In genomic region chr3:89082287-89082686, GRCm38 (mm10) we compare ENCODE assay signal across 18 mouse cellular contexts. TPM values are rescaled to one million over a fixed set of nuclear protein-coding genes. Genes with fewer than 3 reads are reported as not detected.
DNase-seq lines count a peak whose midpoint lies in the region; ATAC-seq and TF ChIP-seq lines count a peak whose summit lies in the region.
"Not testable (repeated sequence)": the region's sequence is repeated elsewhere in the genome, so short reads cannot be mapped to it uniquely, and the experiment has no call there.
"Had no signal": no experiment of that assay in that cellular context is flagged by ENCODE, and none has a peak within 500 bp of the region (broad histone marks: within the 10 kb centered on the region; RNA-seq: fewer than 3 reads in every experiment).

No protein-coding gene starts in this region.

- TF ChIP-seq EP300 in CH12.LX (IDR thresholded peaks at IDR 0.05; ENCODE audit: low read length); MEL (IDR thresholded peaks at IDR 0.05; ENCODE audit: low read depth in 1 of 2, low read length in 2 of 2): not testable (repeated sequence)

- H3K4me3 ChIP-seq in CH12.LX (replicated peaks in 1 of 3; ENCODE audit: low read depth in 2 of 3, low read length in 2 of 3, poor library complexity in 1 of 3); ES-E14 (ENCODE audit: insufficient read depth in 1 of 2, low read depth in 1 of 2, low read length in 2 of 2, poor library complexity in 1 of 2, severe bottlenecking in 1 of 2); MEL (ENCODE audit: control insufficient read depth in 1 of 2, insufficient read depth in 1 of 2, low read depth in 2 of 2, low read length in 2 of 2); kidney, embryonic 16.5 days (ENCODE audit: low read length): not testable (repeated sequence)

- not testable (repeated sequence) for H3K27me3 ChIP-seq in CH12.LX (replicated peaks); MEL (ENCODE audit: control insufficient read depth in 1 of 2, insufficient read depth in 2 of 2, low read length in 2 of 2); kidney, embryonic 16.5 days (ENCODE audit: insufficient read depth, low read length)

- in situ Hi-C loops in CH12.LX (cut with MboI; ENCODE audit: low pct_ligation_motif_present, low pct_unique_long_range_greater_than_20kb, low sequenced_read_pairs); ES-E14 (cut with MboI; ENCODE audit: low sequenced_read_pairs in 2 of 2, unreplicated experiment in 2 of 2): not testable (repeated sequence)

- not testable (repeated sequence) for H3K9me3 ChIP-seq in CH12.LX (replicated peaks; ENCODE audit: low read length); ES-E14 (ENCODE audit: control insufficient read depth, insufficient read depth, low read depth, low read length); MEL (replicated peaks; ENCODE audit: insufficient read depth, low read length); kidney, embryonic 16.5 days (ENCODE audit: low read length)

- dilution Hi-C loops in CH12.LX (cut with MboI; ENCODE audit: extremely low pct_ligation_motif_present, extremely low pct_unique_long_range_greater_than_20kb, low sequenced_read_pairs) = not testable (repeated sequence)

- not testable (repeated sequence) for ATAC-seq in kidney, embryonic 16.5 days (ENCODE audit: low FRiP score, low TSS enrichment)

- peak; percentile 26 for DNase-seq in A20 (ENCODE audit: low read depth, low spot score)
- not testable (repeated sequence) for DNase-seq in CH12.LX (ENCODE audit: extremely low read depth); ES-E14 (ENCODE audit: low read depth, low spot score); MEL (ENCODE audit: low read depth, low spot score)

- not testable (repeated sequence) for H3K79me2 ChIP-seq in CH12.LX (replicated peaks; ENCODE audit: control insufficient read depth, extremely low read depth, insufficient read depth, poor library complexity, severe bottlenecking); MEL (ENCODE audit: control insufficient read depth, insufficient read depth, low read length, poor library complexity)

- peaks cover 21 to 59% of the 10 kb centered on the region in 2 experiments for H3K4me1 ChIP-seq in CH12.LX (ENCODE audit: control insufficient read depth in 1 of 2, insufficient read depth in 2 of 2)
- not testable (repeated sequence) for H3K4me1 ChIP-seq in ES-E14 (ENCODE audit: control insufficient read depth in 2 of 2, insufficient read depth in 2 of 2, low read length in 2 of 2, poor library complexity in 1 of 2); MEL (ENCODE audit: control insufficient read depth in 1 of 2, insufficient read depth in 2 of 2, low read length in 2 of 2); kidney, embryonic 16.5 days (ENCODE audit: insufficient read depth, low read length)

- TF ChIP-seq POLR2A in CH12.LX (IDR thresholded peaks at IDR 0.05; ENCODE audit: low read depth, low read length); MEL (IDR thresholded peaks at IDR 0.05; ENCODE audit: control insufficient read depth in 1 of 2, insufficient read depth in 1 of 2, low read depth in 1 of 2, low read length in 2 of 2, poor library complexity in 1 of 2): not testable (repeated sequence)

- TF ChIP-seq RAD21 in CH12.LX (IDR thresholded peaks at IDR 0.05; ENCODE audit: low read depth, low read length); MEL (IDR thresholded peaks at IDR 0.05; ENCODE audit: low read depth, low read length): not testable (repeated sequence)

- TF ChIP-seq CTCF in CH12.LX (conservative IDR thresholded peaks at IDR 0.05 in 1 of 2, IDR thresholded peaks at IDR 0.05 in 1 of 2; ENCODE audit: low read depth in 2 of 2, low read length in 2 of 2); MEL (IDR thresholded peaks at IDR 0.05 in 2 of 3, conservative IDR thresholded peaks at IDR 0.05 in 1 of 3; ENCODE audit: control insufficient read depth in 1 of 3, insufficient read depth in 1 of 3, low read depth in 2 of 3, low read length in 3 of 3, poor library complexity in 1 of 3, severe bottlenecking in 1 of 3): not testable (repeated sequence)

- H3K27ac ChIP-seq in CH12.LX (ENCODE audit: insufficient read depth, low read depth) = peak overlapping the region; percentile 74; the same call in 1 of the 2 replicates
- H3K27ac ChIP-seq in ES-E14 (ENCODE audit: insufficient read depth, low read depth, low read length, poor library complexity, severe bottlenecking); MEL (ENCODE audit: control insufficient read depth, low read depth, low read length): not testable (repeated sequence)
- H3K27ac ChIP-seq in kidney, embryonic 16.5 days (ENCODE audit: low read length) = 0 out of 2 replicates have a peak overlapping the region, but pooled peaks have one; percentile 9

- H3K4me2 ChIP-seq in CH12.LX (ENCODE audit: insufficient read depth, low read depth, poor library complexity, severe bottlenecking) = peak overlapping the region; percentile 27; the same call in 1 of the 2 replicates
- not testable (repeated sequence) for H3K4me2 ChIP-seq in kidney, embryonic 16.5 days (replicated peaks; ENCODE audit: low read depth, low read length)

- peaks cover 12 to 36% of the 10 kb centered on the region in 2 experiments for H3K36me3 ChIP-seq in CH12.LX (replicated peaks in 1 of 2; ENCODE audit: control insufficient read depth in 1 of 2, insufficient read depth in 1 of 2, low read length in 1 of 2)
- H3K36me3 ChIP-seq in ES-E14 (ENCODE audit: control insufficient read depth, insufficient read depth, low read length, poor library complexity, severe bottlenecking) = not testable (repeated sequence)
- H3K36me3 ChIP-seq in MEL (ENCODE audit: control insufficient read depth in 1 of 2, insufficient read depth in 2 of 2, low read length in 2 of 2) = peaks cover 0 to 12% of the 10 kb centered on the region in 2 experiments; a peak in 3 of 4 replicates
- peaks cover 22% of the 10 kb centered on the region for H3K36me3 ChIP-seq in kidney, embryonic 16.5 days (ENCODE audit: insufficient read depth, low read length)

- not testable (repeated sequence) for H3K9ac ChIP-seq in CH12.LX (ENCODE audit: insufficient read depth, low read depth); ES-E14 (ENCODE audit: insufficient read depth, low read depth, low read length, poor library complexity, severe bottlenecking); MEL (ENCODE audit: control insufficient read depth, low read depth, low read length, poor library complexity, severe bottlenecking); kidney, embryonic 16.5 days (replicated peaks; ENCODE audit: low read length)

TF ChIP-seq in CH12.LX, 34 proteins besides CTCF, POLR2A, EP300 and RAD21:
- TF ChIP-seq ZNF384 (IDR thresholded peaks at IDR 0.05; ENCODE audit: low read depth, low read length) = peak; percentile 91
TF ChIP-seq in CH12.LX: peak in this region for 1; not testable (repeated sequence) for 33.

TF ChIP-seq in ES-E14, 5 proteins besides CTCF, POLR2A, EP300 and RAD21:
- TF ChIP-seq ZNF384 (IDR thresholded peaks at IDR 0.05; ENCODE audit: low read depth, low read length) = peak; percentile 59; the same call in 1 of the 2 replicates

TF ChIP-seq in MEL, 35 proteins besides CTCF, POLR2A, EP300 and RAD21:
- peak; percentile 80 for TF ChIP-seq ZNF384 (IDR thresholded peaks at IDR 0.05; ENCODE audit: low read depth, low read length)

RNA-seq across cellular contexts. Expression of gene Rusc1, which starts 10.8 kb away (rescaled TPM):
- 25.1 and 30.1 TPM in 2 replicates for total RNA-seq in CH12.LX (2012; rRNA removed)
- total RNA-seq in CH12.LX (2014; rRNA removed) = 17.7 and 19.7 TPM in 2 replicates
- 16.7 and 19.4 TPM in 2 replicates for polyA plus RNA-seq in CH12.LX (2012; ENCODE audit: insufficient read length, low read depth)
- total RNA-seq in ES-E14 (2012; rRNA removed) = 13.3 and 14.6 TPM in 2 replicates
- 32.2 and 40.8 TPM in 2 replicates for total RNA-seq in MEL (2012; rRNA removed)
- polyA plus RNA-seq in MEL (2012; ENCODE audit: insufficient read depth in 1 of 2, insufficient read length in 2 of 2, low read depth in 1 of 2, low replicate concordance in 2 of 2, missing spikeins in 1 of 2) = 10 to 100 TPM in 1 of 2 experiments, not detected in 1; 58.9 TPM
- 21.3 and 22.5 TPM in 2 replicates for polyA plus RNA-seq in kidney, embryonic 16.5 days (2015; fragmentation: Nextera tagmentation; extraction: Ambion mirVana)

RNA-seq across cellular contexts. Expression of gene Gm43738, which starts 18.6 kb away (rescaled TPM):
- total RNA-seq in CH12.LX (2012; rRNA removed) (0.13 TPM in 1 of 2 replicates, not detected in the other), CH12.LX (2014; rRNA removed) (not detected in 2 replicates), ES-E14 (2012; rRNA removed) (0.26 TPM in 1 of 2 replicates, not detected in the other), MEL (2012; rRNA removed) (not detected in 2 replicates)
- polyA plus RNA-seq in CH12.LX (2012; ENCODE audit: insufficient read length, low read depth) (not detected in 2 replicates), MEL (2012; ENCODE audit: insufficient read depth in 1 of 2, insufficient read length in 2 of 2, low read depth in 1 of 2, low replicate concordance in 2 of 2, missing spikeins in 1 of 2) (not detected)
- not detected in 2 replicates for polyA plus RNA-seq in kidney, embryonic 16.5 days (2015; fragmentation: Nextera tagmentation; extraction: Ambion mirVana)
- total RNA-seq: adrenal gland, adult 18-20 months; adrenal gland, adult 2 months; adrenal gland, adult 8-10 months; adrenal gland, postnatal 10 days; adrenal gland, postnatal 14 days; adrenal gland, postnatal 4 days; G1E had no signal
- polyA plus RNA-seq: adrenal gland, adult 2 months; CD4-positive, CD25-positive, alpha-beta regulatory T cell, adult 4 months; cerebellum, adult 2 months had no signal

RNA-seq across cellular contexts. Expression of gene Fdps, which starts 19.5 kb away (rescaled TPM):
- total RNA-seq in CH12.LX (2012; rRNA removed) (243 and 244 TPM in 2 replicates), CH12.LX (2014; rRNA removed) (490 and 572 TPM in 2 replicates), ES-E14 (2012; rRNA removed) (181 and 184 TPM in 2 replicates), MEL (2012; rRNA removed) (239 and 267 TPM in 2 replicates)
- polyA plus RNA-seq in CH12.LX (2012; ENCODE audit: insufficient read length, low read depth) (177 and 200 TPM in 2 replicates), MEL (2012; ENCODE audit: insufficient read depth in 1 of 2, insufficient read length in 2 of 2, low read depth in 1 of 2, low replicate concordance in 2 of 2, missing spikeins in 1 of 2) (100 to 1,000 TPM in 1 of 2 experiments, not detected in 1; 226 TPM)
- 175 and 179 TPM in 2 replicates for polyA plus RNA-seq in kidney, embryonic 16.5 days (2015; fragmentation: Nextera tagmentation; extraction: Ambion mirVana)

RNA-seq across cellular contexts. Expression of gene Pklr, which starts 53.7 kb away (rescaled TPM):
- not detected in 2 replicates for total RNA-seq in CH12.LX (2012; rRNA removed)
- not detected in 2 replicates for total RNA-seq in CH12.LX (2014; rRNA removed)
- polyA plus RNA-seq in CH12.LX (2012; ENCODE audit: insufficient read length, low read depth) = not detected in 2 replicates
- 0.85 and 0.90 TPM in 2 replicates for total RNA-seq in ES-E14 (2012; rRNA removed)
- total RNA-seq in MEL (2012; rRNA removed) = 41.1 and 53.2 TPM in 2 replicates
- 100 to 1,000 TPM; 133 to 185 TPM for polyA plus RNA-seq in MEL (2012; ENCODE audit: insufficient read depth in 1 of 2, insufficient read length in 2 of 2, low read depth in 1 of 2, low replicate concordance in 2 of 2, missing spikeins in 1 of 2)
- polyA plus RNA-seq in kidney, embryonic 16.5 days (2015; fragmentation: Nextera tagmentation; extraction: Ambion mirVana) = 4.7 and 5.0 TPM in 2 replicates
- total RNA-seq: adrenal gland, adult 18-20 months; adrenal gland, postnatal 25 days; adrenal gland, postnatal 36 days had no signal
- polyA plus RNA-seq: activated CD4-positive, CD25-positive, alpha-beta regulatory T cell, adult 4 months; C2C12; CD4-positive, CD25-positive, alpha-beta regulatory T cell, adult 4 months had no signal
